Mouse (Mus musculus): ENCODE measurements around the gene Tmcc3. TPM values are rescaled to one million over a fixed set of nuclear protein-coding genes. Genes with fewer than 3 reads are reported as not detected.

The Tmcc3 gene
- polyA plus RNA-seq, 1 experiment from 2014 or later: 12.9 TPM

GRCm38 (mm10) chr10:94343581-94343980 lies 31.8 kb downstream of the Tmcc3 start:
- Histone ChIP-seq H3K9me3 (replicated peaks; ENCODE audit: control insufficient read depth, low read length) (no peaks in the 10 kb centered on the region), H3K27ac (ENCODE audit: low read length) (no peak overlapping the region), H3K36me3 (ENCODE audit: control insufficient read depth, insufficient read depth, low read length) (no peaks in the 10 kb centered on the region), H3K4me2 (ENCODE audit: low read depth, low read length) (no peak overlapping the region), H3K4me1 (ENCODE audit: control insufficient read depth, insufficient read depth, low read length) (no peaks in the 10 kb centered on the region), H3K27me3 (ENCODE audit: control insufficient read depth, insufficient read depth, low read length) (no peaks in the 10 kb centered on the region), H3K9ac (ENCODE audit: low read length) (no peak overlapping the region), H3K4me3 (replicated peaks; ENCODE audit: low read length) (no peak overlapping the region)
- 74% methylated on average over 7 of the region's 7 CpGs for WGBS
- no peak for ATAC-seq (ENCODE audit: insufficient read depth, low FRiP score)

GRCm38 (mm10) chr10:94344631-94345417 lies 33.1 kb downstream of the Tmcc3 start:
- Histone ChIP-seq H3K9ac (ENCODE audit: low read length) (no peak overlapping the region), H3K27ac (ENCODE audit: low read length) (no peak overlapping the region), H3K27me3 (ENCODE audit: control insufficient read depth, insufficient read depth, low read length) (no peaks in the 10 kb centered on the region), H3K4me1 (ENCODE audit: control insufficient read depth, insufficient read depth, low read length) (no peaks in the 10 kb centered on the region), H3K4me3 (replicated peaks; ENCODE audit: low read length) (no peak overlapping the region), H3K36me3 (ENCODE audit: control insufficient read depth, insufficient read depth, low read length) (no peaks in the 10 kb centered on the region), H3K9me3 (replicated peaks; ENCODE audit: control insufficient read depth, low read length) (no peaks in the 10 kb centered on the region), H3K4me2 (ENCODE audit: low read depth, low read length) (no peak overlapping the region)
- 46% methylated on average over 22 of the region's 22 CpGs for WGBS
- peak; percentile 33; the same call in 1 of the 2 replicates for ATAC-seq (ENCODE audit: insufficient read depth, low FRiP score)

- ATAC-seq (ENCODE audit: insufficient read depth, low FRiP score): no peak
- WGBS: 88% methylated on average over 7 of the region's 7 CpGs
- no peak overlapping the region for H3K27ac ChIP-seq (ENCODE audit: low read length)
- H3K9me3 ChIP-seq (replicated peaks; ENCODE audit: control insufficient read depth, low read length): no peaks in the 10 kb centered on the region
- H3K4me1 ChIP-seq (ENCODE audit: control insufficient read depth, insufficient read depth, low read length): no peaks in the 10 kb centered on the region
- H3K4me3 ChIP-seq (replicated peaks; ENCODE audit: low read length): no peak overlapping the region
- H3K36me3 ChIP-seq (ENCODE audit: control insufficient read depth, insufficient read depth, low read length): no peaks in the 10 kb centered on the region
- H3K27me3 ChIP-seq (ENCODE audit: control insufficient read depth, insufficient read depth, low read length): no peaks in the 10 kb centered on the region
- H3K4me2 ChIP-seq (ENCODE audit: low read depth, low read length): no peak overlapping the region
- H3K9ac ChIP-seq (ENCODE audit: low read length): no peak overlapping the region
Measured at GRCm38 (mm10) chr10:94345509-94346252, 33.9 kb downstream of the Tmcc3 start.

- Histone ChIP-seq H3K4me1 (ENCODE audit: control insufficient read depth, insufficient read depth, low read length) (no peaks in the 10 kb centered on the region), H3K36me3 (ENCODE audit: control insufficient read depth, insufficient read depth, low read length) (no peaks in the 10 kb centered on the region), H3K9me3 (replicated peaks; ENCODE audit: control insufficient read depth, low read length) (no peaks in the 10 kb centered on the region), H3K9ac (ENCODE audit: low read length) (no peak overlapping the region), H3K4me2 (ENCODE audit: low read depth, low read length) (no peak overlapping the region), H3K27ac (ENCODE audit: low read length) (no peak overlapping the region), H3K4me3 (replicated peaks; ENCODE audit: low read length) (no peak overlapping the region), H3K27me3 (ENCODE audit: control insufficient read depth, insufficient read depth, low read length) (no peaks in the 10 kb centered on the region)
- 91% methylated on average over 7 of the region's 7 CpGs for WGBS
- no peak for ATAC-seq (ENCODE audit: insufficient read depth, low FRiP score)
Measured at GRCm38 (mm10) chr10:94346596-94346995, 34.8 kb downstream of the Tmcc3 start.

- Histone ChIP-seq H3K27me3 (ENCODE audit: control insufficient read depth, insufficient read depth, low read length) (no peaks in the 10 kb centered on the region), H3K9me3 (replicated peaks; ENCODE audit: control insufficient read depth, low read length) (no peaks in the 10 kb centered on the region), H3K4me2 (ENCODE audit: low read depth, low read length) (no peak overlapping the region), H3K9ac (ENCODE audit: low read length) (no peak overlapping the region), H3K36me3 (ENCODE audit: control insufficient read depth, insufficient read depth, low read length) (no peaks in the 10 kb centered on the region), H3K4me3 (replicated peaks; ENCODE audit: low read length) (no peak overlapping the region), H3K27ac (ENCODE audit: low read length) (no peak overlapping the region), H3K4me1 (ENCODE audit: control insufficient read depth, insufficient read depth, low read length) (no peaks in the 10 kb centered on the region)
- WGBS: 64% methylated on average over 10 of the region's 10 CpGs
- no peak for ATAC-seq (ENCODE audit: insufficient read depth, low FRiP score)
Measured at GRCm38 (mm10) chr10:94347296-94347695, 35.5 kb downstream of the Tmcc3 start.

GRCm38 (mm10) chr10:94347959-94348358 lies 36.2 kb downstream of the Tmcc3 start:
- H3K9me3 ChIP-seq (replicated peaks; ENCODE audit: control insufficient read depth, low read length): no peaks in the 10 kb centered on the region
- no peaks in the 10 kb centered on the region for H3K36me3 ChIP-seq (ENCODE audit: control insufficient read depth, insufficient read depth, low read length)
- 95% methylated on average over 10 of the region's 10 CpGs for WGBS
- no peak overlapping the region for H3K27ac ChIP-seq (ENCODE audit: low read length)
- no peaks in the 10 kb centered on the region for H3K27me3 ChIP-seq (ENCODE audit: control insufficient read depth, insufficient read depth, low read length)
- H3K4me3 ChIP-seq (replicated peaks; ENCODE audit: low read length): no peak overlapping the region
- no peak for ATAC-seq (ENCODE audit: insufficient read depth, low FRiP score)
- H3K4me1 ChIP-seq (ENCODE audit: control insufficient read depth, insufficient read depth, low read length): no peaks in the 10 kb centered on the region
- no peak overlapping the region for H3K4me2 ChIP-seq (ENCODE audit: low read depth, low read length)
- H3K9ac ChIP-seq (ENCODE audit: low read length): no peak overlapping the region

GRCm38 (mm10) chr10:94350207-94350606 lies 38.5 kb downstream of the Tmcc3 start:
- 74% methylated on average over 5 of the region's 5 CpGs for WGBS
- Histone ChIP-seq H3K4me3 (replicated peaks; ENCODE audit: low read length) (no peak overlapping the region), H3K4me1 (ENCODE audit: control insufficient read depth, insufficient read depth, low read length) (no peaks in the 10 kb centered on the region), H3K9me3 (replicated peaks; ENCODE audit: control insufficient read depth, low read length) (no peaks in the 10 kb centered on the region), H3K9ac (ENCODE audit: low read length) (no peak overlapping the region), H3K4me2 (ENCODE audit: low read depth, low read length) (no peak overlapping the region), H3K27ac (ENCODE audit: low read length) (no peak overlapping the region), H3K36me3 (ENCODE audit: control insufficient read depth, insufficient read depth, low read length) (no peaks in the 10 kb centered on the region), H3K27me3 (ENCODE audit: control insufficient read depth, insufficient read depth, low read length) (no peaks in the 10 kb centered on the region)
- no peak for ATAC-seq (ENCODE audit: insufficient read depth, low FRiP score)

GRCm38 (mm10) chr10:94350896-94351661 lies 39.3 kb downstream of the Tmcc3 start:
- Histone ChIP-seq H3K27ac (ENCODE audit: low read length) (no peak overlapping the region), H3K4me3 (replicated peaks; ENCODE audit: low read length) (no peak overlapping the region), H3K4me2 (ENCODE audit: low read depth, low read length) (no peak overlapping the region), H3K4me1 (ENCODE audit: control insufficient read depth, insufficient read depth, low read length) (no peaks in the 10 kb centered on the region), H3K27me3 (ENCODE audit: control insufficient read depth, insufficient read depth, low read length) (no peaks in the 10 kb centered on the region), H3K36me3 (ENCODE audit: control insufficient read depth, insufficient read depth, low read length) (no peaks in the 10 kb centered on the region), H3K9me3 (replicated peaks; ENCODE audit: control insufficient read depth, low read length) (no peaks in the 10 kb centered on the region), H3K9ac (ENCODE audit: low read length) (no peak overlapping the region)
- WGBS: 66% methylated on average over 11 of the region's 11 CpGs
- no peak for ATAC-seq (ENCODE audit: insufficient read depth, low FRiP score)

All from stomach, embryonic 16.5 days (tissue).